Mouse (Mus musculus): ENCODE measurements around the gene Trim2. TPM values are rescaled to one million over a fixed set of nuclear protein-coding genes. Genes with fewer than 3 reads are reported as not detected.

Trim2 gene
- polyA plus RNA-seq, 1 experiment from 2014 or later, result 194 TPM

GRCm38 (mm10) chr3:84247789-84248188 is 58.9 kb downstream of the Trim2 start:
- no peak overlapping the region for H3K4me2 ChIP-seq (replicated peaks)
- peaks cover 57% of the 10 kb centered on the region for H3K4me1 ChIP-seq
- ATAC-seq (replicated peaks), result no peak
- H3K9ac ChIP-seq (replicated peaks), result no peak overlapping the region
- WGBS, result 37% methylated on average over 8 of the region's 8 CpGs
- peaks cover 6% of the 10 kb centered on the region; the same call in 1 of the 2 replicates for H3K36me3 ChIP-seq
- no peak overlapping the region for H3K4me3 ChIP-seq
- no peaks in the 10 kb centered on the region for H3K9me3 ChIP-seq
- no peaks in the 10 kb centered on the region for H3K27me3 ChIP-seq
- H3K27ac ChIP-seq (replicated peaks), result 0 out of 2 replicates have a peak overlapping the region, but pooled peaks have one; percentile 36

GRCm38 (mm10) chr3:84246421-84246861 is 60.2 kb downstream of the Trim2 start:
- WGBS, result 46% methylated on average over 7 of the region's 7 CpGs
- Histone ChIP-seq H3K9ac (replicated peaks) (no peak overlapping the region), H3K4me2 (replicated peaks) (no peak overlapping the region), H3K36me3 (peaks cover 6% of the 10 kb centered on the region; the same call in 1 of the 2 replicates), H3K9me3 (no peaks in the 10 kb centered on the region), H3K27me3 (no peaks in the 10 kb centered on the region), H3K27ac (replicated peaks) (peak overlapping the region; percentile 3; the same call in 1 of the 2 replicates), H3K4me1 (peaks cover 57% of the 10 kb centered on the region), H3K4me3 (no peak overlapping the region)
- 0 out of 2 replicates have a peak, but pooled peaks have one; percentile 20 for ATAC-seq (replicated peaks)

- Histone ChIP-seq H3K4me2 (replicated peaks) (no peak overlapping the region), H3K36me3 (peaks cover 10% of the 10 kb centered on the region), H3K27ac (replicated peaks) (peak overlapping the region; percentile 51), H3K9me3 (no peaks in the 10 kb centered on the region), H3K27me3 (no peaks in the 10 kb centered on the region), H3K9ac (replicated peaks) (no peak overlapping the region), H3K4me1 (peaks cover 50% of the 10 kb centered on the region), H3K4me3 (no peak overlapping the region)
- 60% methylated on average over 3 of the region's 3 CpGs for WGBS
- ATAC-seq (replicated peaks), result no peak
Measured at GRCm38 (mm10) chr3:84243116-84243515, 63.6 kb downstream of the Trim2 start.

- ATAC-seq (replicated peaks), result peak; percentile 24; the same call in 1 of the 2 replicates
- Histone ChIP-seq H3K27me3 (no peaks in the 10 kb centered on the region), H3K9me3 (no peaks in the 10 kb centered on the region), H3K9ac (replicated peaks) (no peak overlapping the region), H3K4me2 (replicated peaks) (no peak overlapping the region), H3K36me3 (peaks cover 10% of the 10 kb centered on the region), H3K4me3 (no peak overlapping the region), H3K27ac (replicated peaks) (peak overlapping the region; percentile 53), H3K4me1 (peaks cover 50% of the 10 kb centered on the region)
- 55% methylated on average over 4 of the region's 4 CpGs for WGBS
Measured at GRCm38 (mm10) chr3:84242497-84242896, 64.2 kb downstream of the Trim2 start.

- Histone ChIP-seq H3K9ac (replicated peaks) (no peak overlapping the region), H3K36me3 (peaks cover 10% of the 10 kb centered on the region), H3K27ac (replicated peaks) (no peak overlapping the region), H3K27me3 (no peaks in the 10 kb centered on the region), H3K4me1 (peaks cover 51% of the 10 kb centered on the region), H3K9me3 (no peaks in the 10 kb centered on the region), H3K4me2 (replicated peaks) (no peak overlapping the region), H3K4me3 (no peak overlapping the region)
- WGBS, result 96% methylated on average over 4 of the region's 4 CpGs
- no peak for ATAC-seq (replicated peaks)
Measured at GRCm38 (mm10) chr3:84241098-84241497, 65.6 kb downstream of the Trim2 start.

GRCm38 (mm10) chr3:84235420-84236304 is 71.0 kb downstream of the Trim2 start:
- Histone ChIP-seq H3K9me3 (no peaks in the 10 kb centered on the region), H3K4me1 (peaks cover 49% of the 10 kb centered on the region), H3K27ac (replicated peaks) (peak overlapping the region; percentile 66), H3K27me3 (no peaks in the 10 kb centered on the region), H3K36me3 (peaks cover 3% of the 10 kb centered on the region), H3K9ac (replicated peaks) (no peak overlapping the region), H3K4me2 (replicated peaks) (no peak overlapping the region), H3K4me3 (no peak overlapping the region)
- peak; percentile 66 for ATAC-seq (replicated peaks)
- 60% methylated on average over 10 of the region's 10 CpGs for whole genome bisulfite sequencing

GRCm38 (mm10) chr3:84234562-84234961 is 72.1 kb downstream of the Trim2 start:
- ATAC-seq (replicated peaks), result no peak
- H3K4me2 ChIP-seq (replicated peaks), result no peak overlapping the region
- H3K36me3 ChIP-seq, result no peaks in the 10 kb centered on the region; the same call in 1 of the 2 replicates
- 98% methylated on average over 4 of the region's 4 CpGs for WGBS
- H3K9me3 ChIP-seq, result no peaks in the 10 kb centered on the region
- no peaks in the 10 kb centered on the region for H3K27me3 ChIP-seq
- H3K9ac ChIP-seq (replicated peaks), result no peak overlapping the region
- no peak overlapping the region for H3K4me3 ChIP-seq
- H3K4me1 ChIP-seq, result peaks cover 50% of the 10 kb centered on the region
- no peak overlapping the region for H3K27ac ChIP-seq (replicated peaks)

GRCm38 (mm10) chr3:84233663-84234415 is 72.8 kb downstream of the Trim2 start:
- Histone ChIP-seq H3K27ac (replicated peaks) (no peak overlapping the region), H3K36me3 (no peaks in the 10 kb centered on the region; the same call in 1 of the 2 replicates), H3K9me3 (no peaks in the 10 kb centered on the region), H3K4me1 (peaks cover 57% of the 10 kb centered on the region), H3K9ac (replicated peaks) (no peak overlapping the region), H3K4me2 (replicated peaks) (no peak overlapping the region), H3K4me3 (no peak overlapping the region), H3K27me3 (no peaks in the 10 kb centered on the region)
- no peak for ATAC-seq (replicated peaks)
- WGBS, result 87% methylated on average over 5 of the region's 5 CpGs

- no peaks in the 10 kb centered on the region for H3K27me3 ChIP-seq
- no peaks in the 10 kb centered on the region for H3K9me3 ChIP-seq
- H3K4me2 ChIP-seq (replicated peaks), result no peak overlapping the region
- H3K4me1 ChIP-seq, result peaks cover 57% of the 10 kb centered on the region
- H3K36me3 ChIP-seq, result no peaks in the 10 kb centered on the region; the same call in 1 of the 2 replicates
- H3K27ac ChIP-seq (replicated peaks), result no peak overlapping the region
- no peak for ATAC-seq (replicated peaks)
- no peak overlapping the region for H3K4me3 ChIP-seq
- no peak overlapping the region for H3K9ac ChIP-seq (replicated peaks)
- WGBS, result 88% methylated on average over 6 of the region's 6 CpGs
Measured at GRCm38 (mm10) chr3:84232312-84232711, 74.4 kb downstream of the Trim2 start.

- peaks cover 51% of the 10 kb centered on the region for H3K4me1 ChIP-seq
- H3K27ac ChIP-seq (replicated peaks), result no peak overlapping the region
- H3K4me2 ChIP-seq (replicated peaks), result no peak overlapping the region
- WGBS, result 21% methylated on average over 3 of the region's 3 CpGs
- no peaks in the 10 kb centered on the region for H3K27me3 ChIP-seq
- H3K9me3 ChIP-seq, result no peaks in the 10 kb centered on the region
- no peak overlapping the region for H3K9ac ChIP-seq (replicated peaks)
- no peak overlapping the region for H3K4me3 ChIP-seq
- no peaks in the 10 kb centered on the region; the same call in 1 of the 2 replicates for H3K36me3 ChIP-seq
- no peak for ATAC-seq (replicated peaks)
Measured at GRCm38 (mm10) chr3:84230988-84231387, 75.7 kb downstream of the Trim2 start.

- H3K9me3 ChIP-seq, result no peaks in the 10 kb centered on the region
- peak overlapping the region; percentile 44 for H3K4me3 ChIP-seq
- H3K27ac ChIP-seq (replicated peaks), result peak overlapping the region; percentile 86
- ATAC-seq (replicated peaks), result no peak
- no peak overlapping the region; the same call in 1 of the 2 replicates for H3K9ac ChIP-seq (replicated peaks)
- H3K36me3 ChIP-seq, result no peaks in the 10 kb centered on the region; the same call in 1 of the 2 replicates
- WGBS, result 9% methylated on average over 15 of the region's 15 CpGs
- H3K4me1 ChIP-seq, result peaks cover 39% of the 10 kb centered on the region
- H3K4me2 ChIP-seq (replicated peaks), result peak overlapping the region; percentile 79
- no peaks in the 10 kb centered on the region for H3K27me3 ChIP-seq
Measured at GRCm38 (mm10) chr3:84228911-84229310, 77.8 kb downstream of the Trim2 start.
